Mouse (Mus musculus): ENCODE data around the gene Spata1. TPM values are rescaled to one million over a fixed set of nuclear protein-coding genes. Genes with fewer than 3 reads are reported as not detected.

Spata1 gene
- polyA plus RNA-seq, 1 experiment from 2014 or later, result 7.9 TPM

GRCm38 (mm10) chr3:146450371-146450841, 49.1 kb downstream of the Spata1 start:
- H3K27ac ChIP-seq, result peak overlapping the region; percentile 79
- H3K9me3 ChIP-seq, result 0 out of 2 replicates have a peak, but pooled peaks cover 4% of the 10 kb centered on the region
- no peaks in the 10 kb centered on the region for H3K27me3 ChIP-seq
- WGBS, result under 1% methylated on average over 29 of the region's 29 CpGs
- 0 out of 2 replicates have a peak, but pooled peaks cover 14% of the 10 kb centered on the region for H3K4me1 ChIP-seq (replicated peaks)
- peak; percentile 97 for ATAC-seq (ENCODE audit: insufficient number of reproducible peaks, insufficient read depth, low FRiP score, low TSS enrichment, low read depth)
- H3K4me3 ChIP-seq (replicated peaks), result peak overlapping the region; percentile 53
- H3K9ac ChIP-seq (replicated peaks), result peak overlapping the region; percentile 65
- peaks cover 5% of the 10 kb centered on the region for H3K36me3 ChIP-seq
- peak overlapping the region; percentile 65 for H3K4me2 ChIP-seq

- 57% methylated on average over 9 of the region's 9 CpGs for WGBS
- H3K4me2 ChIP-seq, result peak within 1 kb of the TSS; percentile 65
- H3K4me3 ChIP-seq (replicated peaks), result peak within 1 kb of the TSS; percentile 53
- H3K27ac ChIP-seq, result peak within 1 kb of the TSS; percentile 79
- ATAC-seq (ENCODE audit: insufficient number of reproducible peaks, insufficient read depth, low FRiP score, low TSS enrichment, low read depth), result no peak; the same call in none of the 2 replicates
- H3K9me3 ChIP-seq, result 0 out of 2 replicates have a peak, but pooled peaks cover 4% of the 10 kb centered on the region
- H3K9ac ChIP-seq (replicated peaks), result peak within 1 kb of the TSS; percentile 65
- H3K27me3 ChIP-seq, result no peaks in the 10 kb centered on the region
- peaks cover 5% of the 10 kb centered on the region for H3K36me3 ChIP-seq
- H3K4me1 ChIP-seq (replicated peaks), result 0 out of 2 replicates have a peak, but pooled peaks cover 14% of the 10 kb centered on the region
Observed at GRCm38 (mm10) chr3:146449745-146450250, 49.8 kb downstream of the Spata1 start, which contains the start of gene Ctbs. TSS of gene Ctbs (plus strand) at chr3:146449795.

DNA sequence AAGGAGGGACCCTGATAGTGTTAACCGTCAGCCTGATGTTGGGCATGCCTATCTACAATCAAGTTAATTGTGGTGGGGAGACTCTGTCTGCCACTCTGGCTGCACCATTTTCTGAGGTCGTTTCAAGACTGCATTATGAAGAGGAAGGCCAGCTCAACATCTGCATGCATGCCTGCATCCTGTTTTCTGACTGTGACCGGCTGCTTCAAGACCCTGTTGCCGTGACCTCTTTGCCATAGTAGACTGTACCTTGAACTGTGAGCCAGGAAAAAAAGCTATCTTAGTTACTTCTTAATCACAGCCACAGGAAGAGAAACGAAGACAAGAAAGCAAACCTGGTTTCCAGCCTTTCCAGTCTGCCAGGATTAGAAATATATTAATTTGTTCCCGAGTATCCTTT, 50.6 kb downstream of the Spata1 start:
- 0 out of 2 replicates have a peak, but pooled peaks cover 14% of the 10 kb centered on the region for H3K4me1 ChIP-seq (replicated peaks)
- peaks cover 5% of the 10 kb centered on the region for H3K36me3 ChIP-seq
- 72% methylated on average over 6 of the region's 6 CpGs for WGBS
- H3K27me3 ChIP-seq, result no peaks in the 10 kb centered on the region
- no peak overlapping the region for H3K4me2 ChIP-seq
- ATAC-seq (ENCODE audit: insufficient number of reproducible peaks, insufficient read depth, low FRiP score, low TSS enrichment, low read depth), result no peak
- no peak overlapping the region for H3K27ac ChIP-seq
- H3K4me3 ChIP-seq (replicated peaks), result no peak overlapping the region
- H3K9me3 ChIP-seq, result 0 out of 2 replicates have a peak, but pooled peaks cover 4% of the 10 kb centered on the region
- no peak overlapping the region for H3K9ac ChIP-seq (replicated peaks)

DNA sequence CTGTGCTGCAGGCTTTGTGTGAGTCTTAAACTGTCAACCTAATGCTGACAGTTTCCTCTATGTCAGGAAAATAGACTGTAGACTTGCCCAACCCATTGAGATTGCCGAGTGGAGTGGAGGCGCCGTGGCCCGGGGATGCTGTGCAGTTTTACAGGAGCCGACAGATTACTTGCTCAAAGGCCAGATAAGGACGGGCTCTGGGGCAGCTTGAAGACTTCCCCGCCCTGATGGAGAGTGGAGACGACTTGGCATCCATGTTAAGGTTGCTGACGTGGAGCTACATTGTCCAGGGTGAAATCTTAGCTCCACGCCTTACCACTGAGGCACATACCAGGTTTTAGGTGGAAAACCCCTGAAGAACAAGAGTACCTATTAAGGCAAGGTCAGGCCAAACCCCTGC, 51.2 kb downstream of the Spata1 start:
- Histone ChIP-seq H3K27ac (no peak overlapping the region), H3K36me3 (peaks cover 5% of the 10 kb centered on the region), H3K4me3 (replicated peaks) (no peak overlapping the region), H3K4me2 (no peak overlapping the region), H3K9me3 (0 out of 2 replicates have a peak, but pooled peaks cover 4% of the 10 kb centered on the region), H3K4me1 (replicated peaks) (0 out of 2 replicates have a peak, but pooled peaks cover 14% of the 10 kb centered on the region), H3K9ac (replicated peaks) (no peak overlapping the region), H3K27me3 (no peaks in the 10 kb centered on the region)
- 85% methylated on average over 10 of the region's 10 CpGs for WGBS
- no peak for ATAC-seq (ENCODE audit: insufficient number of reproducible peaks, insufficient read depth, low FRiP score, low TSS enrichment, low read depth)

- Histone ChIP-seq H3K4me1 (replicated peaks) (0 out of 2 replicates have a peak, but pooled peaks cover 14% of the 10 kb centered on the region), H3K4me2 (no peak overlapping the region), H3K27ac (no peak overlapping the region), H3K27me3 (no peaks in the 10 kb centered on the region), H3K9me3 (0 out of 2 replicates have a peak, but pooled peaks cover 4% of the 10 kb centered on the region), H3K9ac (replicated peaks) (no peak overlapping the region), H3K4me3 (replicated peaks) (no peak overlapping the region), H3K36me3 (peaks cover 5% of the 10 kb centered on the region)
- no peak for ATAC-seq (ENCODE audit: insufficient number of reproducible peaks, insufficient read depth, low FRiP score, low TSS enrichment, low read depth)
- WGBS, result 88% methylated on average over 3 of the region's 3 CpGs
Observed at GRCm38 (mm10) chr3:146447598-146447997, 52.0 kb downstream of the Spata1 start.

GRCm38 (mm10) chr3:146447156-146447555, 52.4 kb downstream of the Spata1 start:
- 0 out of 2 replicates have a peak, but pooled peaks cover 14% of the 10 kb centered on the region for H3K4me1 ChIP-seq (replicated peaks)
- no peak overlapping the region for H3K27ac ChIP-seq
- H3K4me2 ChIP-seq, result no peak overlapping the region
- no peak overlapping the region for H3K9ac ChIP-seq (replicated peaks)
- H3K4me3 ChIP-seq (replicated peaks), result no peak overlapping the region
- ATAC-seq (ENCODE audit: insufficient number of reproducible peaks, insufficient read depth, low FRiP score, low TSS enrichment, low read depth), result no peak
- 0 out of 2 replicates have a peak, but pooled peaks cover 4% of the 10 kb centered on the region for H3K9me3 ChIP-seq
- 88% methylated on average over 5 of the region's 5 CpGs for WGBS
- H3K27me3 ChIP-seq, result no peaks in the 10 kb centered on the region
- H3K36me3 ChIP-seq, result peaks cover 9% of the 10 kb centered on the region

GRCm38 (mm10) chr3:146444880-146445279, 54.7 kb downstream of the Spata1 start:
- 0 out of 2 replicates have a peak, but pooled peaks cover 7% of the 10 kb centered on the region for H3K4me1 ChIP-seq (replicated peaks)
- no peaks in the 10 kb centered on the region for H3K27me3 ChIP-seq
- H3K27ac ChIP-seq, result no peak overlapping the region
- WGBS, result 93% methylated on average over 7 of the region's 7 CpGs
- no peak overlapping the region for H3K4me2 ChIP-seq
- no peak overlapping the region for H3K4me3 ChIP-seq (replicated peaks)
- H3K9me3 ChIP-seq, result 0 out of 2 replicates have a peak, but pooled peaks cover 4% of the 10 kb centered on the region
- no peak for ATAC-seq (ENCODE audit: insufficient number of reproducible peaks, insufficient read depth, low FRiP score, low TSS enrichment, low read depth)
- H3K36me3 ChIP-seq, result peaks cover 20% of the 10 kb centered on the region
- H3K9ac ChIP-seq (replicated peaks), result no peak overlapping the region

DNA sequence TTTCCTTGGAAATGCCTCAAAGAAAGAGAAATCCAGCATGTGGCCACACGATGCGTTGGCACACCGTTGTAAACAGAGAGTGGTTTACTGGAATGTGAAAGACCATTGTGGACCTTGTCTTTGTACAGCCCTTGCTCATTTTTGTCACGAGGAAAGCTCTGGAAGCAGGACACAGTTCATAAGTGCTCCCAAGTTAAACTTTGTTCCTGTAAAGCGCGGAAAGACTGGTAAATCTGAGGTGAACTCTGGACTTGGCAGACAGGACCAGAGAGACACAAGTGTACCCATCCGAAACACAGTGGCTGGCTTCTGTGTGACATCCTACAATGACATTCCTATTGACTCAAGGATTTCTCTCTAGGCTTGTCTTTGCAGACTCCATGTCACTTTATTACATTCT, 56.2 kb downstream of the Spata1 start:
- Histone ChIP-seq H3K27ac (no peak overlapping the region), H3K4me2 (no peak overlapping the region), H3K9ac (replicated peaks) (no peak overlapping the region), H3K9me3 (0 out of 2 replicates have a peak, but pooled peaks cover 4% of the 10 kb centered on the region), H3K4me3 (replicated peaks) (no peak overlapping the region), H3K36me3 (peaks cover 25% of the 10 kb centered on the region), H3K4me1 (replicated peaks) (no peaks in the 10 kb centered on the region), H3K27me3 (no peaks in the 10 kb centered on the region)
- WGBS, result 92% methylated on average over 7 of the region's 7 CpGs
- no peak for ATAC-seq (ENCODE audit: insufficient number of reproducible peaks, insufficient read depth, low FRiP score, low TSS enrichment, low read depth)

DNA sequence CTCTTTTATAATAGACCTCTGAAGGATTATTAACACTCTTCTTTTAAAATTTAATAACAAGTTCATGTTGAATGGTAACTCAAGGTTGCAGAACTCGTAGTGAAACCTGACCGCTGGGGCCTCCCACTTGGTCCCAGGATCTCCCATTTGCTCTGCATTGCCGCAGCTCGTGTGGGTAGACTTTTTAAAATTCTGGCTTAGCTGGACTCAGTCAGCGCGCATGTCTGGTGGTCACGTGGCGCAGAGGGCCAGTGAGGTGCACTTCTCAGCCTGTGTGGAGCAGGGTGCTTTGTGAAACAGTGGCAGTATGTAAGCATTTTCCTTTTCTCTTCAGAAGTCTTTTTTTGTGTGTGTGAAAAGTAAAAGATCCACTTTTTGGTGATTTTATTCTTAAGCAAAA, 56.6 kb downstream of the Spata1 start:
- H3K36me3 ChIP-seq, result peaks cover 30% of the 10 kb centered on the region
- 88% methylated on average over 8 of the region's 8 CpGs for WGBS
- ATAC-seq (ENCODE audit: insufficient number of reproducible peaks, insufficient read depth, low FRiP score, low TSS enrichment, low read depth), result no peak

GRCm38 (mm10) chr3:146442484-146442883, 57.1 kb downstream of the Spata1 start:
- Histone ChIP-seq H3K4me3 (replicated peaks) (no peak overlapping the region), H3K9ac (replicated peaks) (no peak overlapping the region), H3K36me3 (peaks cover 34% of the 10 kb centered on the region), H3K27ac (no peak overlapping the region), H3K27me3 (no peaks in the 10 kb centered on the region), H3K4me2 (no peak overlapping the region), H3K9me3 (0 out of 2 replicates have a peak, but pooled peaks cover 4% of the 10 kb centered on the region), H3K4me1 (replicated peaks) (no peaks in the 10 kb centered on the region)
- WGBS, result 90% methylated on average over 7 of the region's 7 CpGs
- ATAC-seq (ENCODE audit: insufficient number of reproducible peaks, insufficient read depth, low FRiP score, low TSS enrichment, low read depth), result no peak

More for the DNA sequence above, 56.6 kb downstream of the Spata1 start:
- Histone ChIP-seq H3K4me2 (no peak overlapping the region), H3K27me3 (no peaks in the 10 kb centered on the region), H3K27ac (no peak overlapping the region), H3K4me3 (replicated peaks) (no peak overlapping the region), H3K9me3 (0 out of 2 replicates have a peak, but pooled peaks cover 4% of the 10 kb centered on the region), H3K4me1 (replicated peaks) (no peaks in the 10 kb centered on the region), H3K9ac (replicated peaks) (no peak overlapping the region)

DNA sequence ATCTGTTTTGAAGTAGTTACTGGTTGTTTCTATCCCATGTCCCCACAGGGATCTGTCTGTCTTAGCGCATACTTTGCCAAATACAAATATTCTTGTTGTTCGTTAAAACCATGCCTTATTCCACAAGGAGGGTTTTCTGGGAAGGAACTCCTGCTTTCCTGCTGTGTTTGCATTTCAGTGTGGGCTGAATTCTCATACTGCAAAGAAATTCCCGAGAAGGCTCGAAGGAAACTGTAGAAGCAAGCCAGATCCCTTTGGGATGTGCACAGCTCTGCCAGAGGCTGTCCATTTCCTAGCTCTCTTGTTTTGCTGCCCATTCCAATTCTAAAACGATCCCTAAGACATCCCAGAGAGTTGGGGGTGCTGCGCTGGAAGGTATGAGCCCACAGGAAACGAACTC, 59.1 kb downstream of the Spata1 start:
- H3K27me3 ChIP-seq, result no peaks in the 10 kb centered on the region
- no peaks in the 10 kb centered on the region for H3K4me1 ChIP-seq (replicated peaks)
- no peak for ATAC-seq (ENCODE audit: insufficient number of reproducible peaks, insufficient read depth, low FRiP score, low TSS enrichment, low read depth)
- no peak overlapping the region for H3K27ac ChIP-seq
- no peak overlapping the region for H3K9ac ChIP-seq (replicated peaks)
- 79% methylated on average over 7 of the region's 7 CpGs for WGBS
- no peak overlapping the region for H3K4me2 ChIP-seq
- H3K9me3 ChIP-seq, result no peaks in the 10 kb centered on the region
- H3K36me3 ChIP-seq, result peaks cover 50% of the 10 kb centered on the region
- H3K4me3 ChIP-seq (replicated peaks), result no peak overlapping the region
